Mouse (Mus musculus) stomach, postnatal 0 days (tissue): ENCODE results near the gene Nxpe4. TPM values are rescaled to one million over a fixed set of nuclear protein-coding genes. Genes with fewer than 3 reads are reported as not detected.

Experiments used
- ATAC-seq: fragments of 200-750 bp; cut with Nextera tagmentation; 2 replicates; pipeline ENCODE4 v1.8.0; 2017; ENCODE audit not compliant: low FRiP score, low TSS enrichment
- DNase-seq: peaks from one replicate; pipeline ENCODE4 v3.0.0-alpha.2; 2016; ENCODE audit warnings: low spot score
- H3K27ac ChIP-seq: fragments of 300-500 bp; sonication (generic); replicated peaks from 2 replicates; pipeline ENCODE4 v1.5.1; 2014; ENCODE audit warnings: mild to moderate bottlenecking, control low read depth
- H3K27me3 ChIP-seq: fragments of 300-500 bp; sonication (generic); 2 replicates; pipeline ENCODE4 v1.6.1; 2014; ENCODE audit warnings: low read length; ENCODE audit not compliant: control insufficient read depth, insufficient read depth
- H3K36me3 ChIP-seq: fragments of 300-500 bp; sonication (generic); 2 replicates; pipeline ENCODE4 v1.6.1; 2014; ENCODE audit warnings: low read length, mixed read lengths; ENCODE audit not compliant: control insufficient read depth, insufficient read depth
- H3K4me1 ChIP-seq: fragments of 300-500 bp; sonication (generic); replicated peaks from 2 replicates; pipeline ENCODE4 v1.6.1; 2014; ENCODE audit warnings: antibody characterized with exemption; ENCODE audit not compliant: control insufficient read depth, insufficient read depth
- H3K4me2 ChIP-seq: fragments of 300-500 bp; sonication (generic); replicated peaks from 2 replicates; pipeline ENCODE4 v1.6.1; 2014; ENCODE audit warnings: low read depth, mild to moderate bottlenecking, control low read depth, moderate library complexity
- H3K4me3 ChIP-seq: fragments of 300-500 bp; sonication (generic); 2 replicates; pipeline ENCODE4 v1.5.1; 2014; ENCODE audit warnings: low read depth, low read length, control low read depth
- H3K9ac ChIP-seq: fragments of 300-500 bp; sonication (generic); 2 replicates; pipeline ENCODE4 v1.6.1; 2014; ENCODE audit warnings: mild to moderate bottlenecking, low read length, control low read depth, mixed read lengths
- H3K9me3 ChIP-seq: fragments of 300-500 bp; sonication (generic); 2 replicates; pipeline ENCODE4 v1.6.1; 2016; ENCODE audit warnings: low read length; ENCODE audit not compliant: control insufficient read depth
- CTCF ChIP-seq: IDR thresholded peaks from 2 replicates; pipeline ENCODE4 v1.5.1; 2016; ENCODE audit warnings: antibody characterized with exemption, low read depth, mild to moderate bottlenecking, moderate library complexity
- EP300 ChIP-seq: optimal IDR thresholded peaks from 2 replicates; pipeline ENCODE3; 2016; ENCODE audit warnings: antibody characterized with exemption
- WGBS: fragments of 180-500 bp; shearing (Covaris S2); extraction: QIAGEN DNeasy Blood & Tissue Kit; methylation state at CpG from one replicate; pipeline ENCODE4 v1.1.7; 2014; 5-methylcytosine and 5-hydroxymethylcytosine counted together
- polyA plus RNA-seq: library from polyadenylated mRNA; unstranded; fragments of >200 nt; fragmentation: Nextera tagmentation; extraction: Ambion mirVana; gene quantifications from 2 replicates; pipeline ENCODE4 v1.2.1, GENCODE M21; 2015

Nxpe4 gene
- polyA plus RNA-seq, 1 experiment from 2014 or later: 3.6 TPM

GRCm38 (mm10) chr9:48210970-48211369 is 49.1 kb downstream of the Nxpe4 start:
- WGBS: 83% methylated on average over 6 of the region's 6 CpGs
- H3K4me3 ChIP-seq: no peak overlapping the region
- H3K27me3 ChIP-seq: no peaks in the 10 kb centered on the region
- no peak overlapping the region for H3K27ac ChIP-seq
- H3K9ac ChIP-seq: no peak overlapping the region
- no peaks in the 10 kb centered on the region for H3K4me1 ChIP-seq
- no peak for ATAC-seq
- no peak for DNase-seq
- TF ChIP-seq CTCF (no peak), EP300 (no peak)
- no peaks in the 10 kb centered on the region for H3K36me3 ChIP-seq
- H3K4me2 ChIP-seq: no peak overlapping the region
- H3K9me3 ChIP-seq: no peaks in the 10 kb centered on the region

GRCm38 (mm10) chr9:48211912-48212311 is 50.1 kb downstream of the Nxpe4 start:
- no peak for TF ChIP-seq CTCF
- TF ChIP-seq EP300: no peak
- Histone ChIP-seq H3K4me1 (no peaks in the 10 kb centered on the region), H3K4me3 (no peak overlapping the region), H3K4me2 (no peak overlapping the region), H3K9me3 (no peaks in the 10 kb centered on the region), H3K27me3 (no peaks in the 10 kb centered on the region), H3K36me3 (no peaks in the 10 kb centered on the region), H3K27ac (no peak overlapping the region), H3K9ac (no peak overlapping the region)
- ATAC-seq: no peak
- DNase-seq: no peak
- WGBS: 88% methylated on average over 5 of the region's 5 CpGs

- no peak overlapping the region for H3K4me2 ChIP-seq
- DNase-seq: no peak
- H3K36me3 ChIP-seq: no peaks in the 10 kb centered on the region
- H3K4me3 ChIP-seq: no peak overlapping the region
- WGBS: 87% methylated on average over 9 of the region's 9 CpGs
- H3K27me3 ChIP-seq: no peaks in the 10 kb centered on the region
- H3K27ac ChIP-seq: no peak overlapping the region
- TF ChIP-seq CTCF: no peak
- TF ChIP-seq EP300: no peak
- no peaks in the 10 kb centered on the region for H3K9me3 ChIP-seq
- ATAC-seq: no peak
- H3K9ac ChIP-seq: no peak overlapping the region
- H3K4me1 ChIP-seq: no peaks in the 10 kb centered on the region
Observed at GRCm38 (mm10) chr9:48214751-48215150, 52.9 kb downstream of the Nxpe4 start.

- 80% methylated on average over 13 of the region's 13 CpGs for WGBS
- Histone ChIP-seq H3K4me1 (no peaks in the 10 kb centered on the region), H3K27ac (no peak overlapping the region), H3K27me3 (no peaks in the 10 kb centered on the region), H3K36me3 (no peaks in the 10 kb centered on the region), H3K4me2 (no peak overlapping the region), H3K4me3 (no peak overlapping the region), H3K9me3 (no peaks in the 10 kb centered on the region), H3K9ac (no peak overlapping the region)
- ATAC-seq (no peak), DNase-seq (no peak)
- TF ChIP-seq EP300: no peak
- no peak for TF ChIP-seq CTCF
Observed at GRCm38 (mm10) chr9:48216091-48217001, 54.5 kb downstream of the Nxpe4 start.

GRCm38 (mm10) chr9:48230706-48231105 is 68.9 kb downstream of the Nxpe4 start:
- no peak overlapping the region for H3K4me2 ChIP-seq
- no peak overlapping the region for H3K9ac ChIP-seq
- DNase-seq (no peak), ATAC-seq (no peak)
- no peak for TF ChIP-seq EP300
- TF ChIP-seq CTCF: no peak
- WGBS: 84% methylated on average over 3 of the region's 3 CpGs
- H3K9me3 ChIP-seq: no peaks in the 10 kb centered on the region
- H3K4me3 ChIP-seq: no peak overlapping the region
- H3K27ac ChIP-seq: no peak overlapping the region
- no peaks in the 10 kb centered on the region for H3K36me3 ChIP-seq
- no peaks in the 10 kb centered on the region for H3K4me1 ChIP-seq
- H3K27me3 ChIP-seq: no peaks in the 10 kb centered on the region

GRCm38 (mm10) chr9:48236455-48236854 is 74.6 kb downstream of the Nxpe4 start:
- DNase-seq (no peak), ATAC-seq (no peak)
- H3K9ac ChIP-seq: no peak overlapping the region
- no peak overlapping the region for H3K4me2 ChIP-seq
- H3K4me1 ChIP-seq: no peaks in the 10 kb centered on the region
- no peaks in the 10 kb centered on the region for H3K36me3 ChIP-seq
- no peaks in the 10 kb centered on the region for H3K27me3 ChIP-seq
- H3K4me3 ChIP-seq: no peak overlapping the region
- no peaks in the 10 kb centered on the region for H3K9me3 ChIP-seq
- TF ChIP-seq EP300 (no peak), CTCF (no peak)
- no peak overlapping the region for H3K27ac ChIP-seq
- WGBS: 69% methylated on average over 6 of the region's 6 CpGs
